Mouse (Mus musculus): ENCODE data around the gene Adra1d.

GRCm38 (mm10) chr2:131496125-131496820, 65.8 kb downstream of the Adra1d start:
- TF ChIP-seq CTCF (conservative IDR thresholded peaks at IDR 0.05 in 1 of 2, IDR thresholded peaks at IDR 0.05 in 1 of 2; ENCODE audit: low read depth in 2 of 2, low read length in 2 of 2) (no peak), USF1 (IDR thresholded peaks at IDR 0.05; ENCODE audit: low read depth, low read length) (no peak), MAX (IDR thresholded peaks at IDR 0.05; ENCODE audit: low read length) (no peak), ZNF384 (IDR thresholded peaks at IDR 0.05; ENCODE audit: low read depth, low read length) (no peak), EP300 (IDR thresholded peaks at IDR 0.05; ENCODE audit: low read length) (no peak), POLR2A (IDR thresholded peaks at IDR 0.05; ENCODE audit: low read depth, low read length) (no peak), MYC (IDR thresholded peaks at IDR 0.05; ENCODE audit: low read depth, low read length) (no peak), CHD1 (IDR thresholded peaks at IDR 0.05; ENCODE audit: low read depth, low read length) (no peak), TCF12 (IDR thresholded peaks at IDR 0.05; ENCODE audit: low read depth, low read length) (no peak), MEF2A (IDR thresholded peaks at IDR 0.05; ENCODE audit: borderline replicate concordance, low read depth, low read length) (no peak), KAT2A (IDR thresholded peaks at IDR 0.05; ENCODE audit: insufficient replicate concordance, low read length) (no peak), ELF1 (IDR thresholded peaks at IDR 0.05; ENCODE audit: low read depth, low read length) (no peak)
